Mouse (Mus musculus) forebrain, embryonic 13.5 days (tissue): ENCODE data around the gene Lysmd4. TPM values are rescaled to one million over a fixed set of nuclear protein-coding genes. Genes with fewer than 3 reads are reported as not detected.
A peak's percentile ranks its signal among the peaks of the same experiment; 100 is the strongest.

Experiments used
- ATAC-seq: fragments of 200-750 bp; cut with Nextera tagmentation; 2 replicates; pipeline ENCODE4 v1.8.0; 2017
- H3K27ac ChIP-seq: fragments of 300-500 bp; sonication (generic); 2 replicates; pipeline ENCODE4 v1.5.1; 2015; ENCODE audit warnings: inconsistent platforms, mild to moderate bottlenecking, moderate library complexity
- H3K27me3 ChIP-seq: fragments of 300-500 bp; sonication (generic); 2 replicates; pipeline ENCODE4 v1.6.1; 2015; ENCODE audit warnings: mild to moderate bottlenecking, inconsistent platforms
- H3K36me3 ChIP-seq: fragments of 300-500 bp; sonication (generic); 2 replicates; pipeline ENCODE4 v1.6.1; 2015; ENCODE audit warnings: mild to moderate bottlenecking, inconsistent platforms; ENCODE audit not compliant: poor library complexity, severe bottlenecking
- H3K4me1 ChIP-seq: fragments of 300-500 bp; sonication (generic); 2 replicates; pipeline ENCODE4 v1.6.1; 2015; ENCODE audit warnings: inconsistent platforms
- H3K4me2 ChIP-seq: fragments of 300-500 bp; sonication (generic); 2 replicates; pipeline ENCODE4 v1.6.1; 2015; ENCODE audit warnings: inconsistent platforms, mild to moderate bottlenecking, moderate library complexity
- H3K4me3 ChIP-seq: fragments of 300-500 bp; sonication (generic); 2 replicates; pipeline ENCODE4 v1.5.1; 2015; ENCODE audit warnings: mild to moderate bottlenecking, inconsistent platforms
- H3K9ac ChIP-seq: fragments of 300-500 bp; sonication (generic); 2 replicates; pipeline ENCODE4 v1.6.1; 2015; ENCODE audit warnings: mild to moderate bottlenecking, inconsistent platforms
- H3K9me3 ChIP-seq: fragments of 300-500 bp; sonication (generic); replicated peaks from 2 replicates; pipeline ENCODE4 v1.6.1; 2016; ENCODE audit warnings: inconsistent platforms
- WGBS: fragments of 180-500 bp; shearing (Covaris S2); methylation state at CpG from one replicate; pipeline ENCODE4 v1.1.7; 2015; 5-methylcytosine and 5-hydroxymethylcytosine counted together
- polyA plus RNA-seq: library from polyadenylated mRNA; unstranded; fragments of >200 nt; fragmentation: Nextera tagmentation; extraction: Ambion mirVana; gene quantifications from 2 replicates; pipeline ENCODE4 v1.2.1, GENCODE M21; 2015

The Lysmd4 gene
- polyA plus RNA-seq, 1 experiment from 2014 or later = 21.7 TPM

DNA sequence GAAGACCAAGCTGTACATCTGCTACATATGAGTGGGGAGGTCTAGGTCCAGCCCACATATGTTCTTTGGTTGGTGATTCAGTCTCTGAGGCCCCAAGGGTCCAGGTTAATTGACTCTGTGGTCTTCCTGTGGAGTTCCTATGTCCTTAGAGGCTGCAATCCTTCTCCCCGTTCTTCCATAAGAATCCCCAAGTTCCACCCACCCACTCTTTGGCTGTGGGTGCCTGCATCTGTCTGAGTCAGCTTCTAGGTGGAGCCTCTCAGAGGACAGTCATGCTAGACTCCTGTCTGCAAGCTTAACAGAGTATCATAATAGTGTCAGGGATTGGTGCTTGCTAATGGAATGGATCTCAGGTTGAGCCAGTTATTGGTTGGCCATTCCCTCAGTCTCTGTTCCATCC, 8.8 kb upstream of the Lysmd4 start:
- H3K9ac ChIP-seq = no peak overlapping the region
- no peak overlapping the region for H3K4me2 ChIP-seq
- no peak overlapping the region for H3K4me3 ChIP-seq
- no peaks in the 10 kb centered on the region for H3K9me3 ChIP-seq
- ATAC-seq = no peak
- H3K27ac ChIP-seq = no peak overlapping the region
- no peaks in the 10 kb centered on the region for H3K4me1 ChIP-seq
- WGBS = 89% methylated on average over 1 of the region's 1 CpGs
- no peaks in the 10 kb centered on the region for H3K27me3 ChIP-seq
- H3K36me3 ChIP-seq = no peaks in the 10 kb centered on the region

DNA sequence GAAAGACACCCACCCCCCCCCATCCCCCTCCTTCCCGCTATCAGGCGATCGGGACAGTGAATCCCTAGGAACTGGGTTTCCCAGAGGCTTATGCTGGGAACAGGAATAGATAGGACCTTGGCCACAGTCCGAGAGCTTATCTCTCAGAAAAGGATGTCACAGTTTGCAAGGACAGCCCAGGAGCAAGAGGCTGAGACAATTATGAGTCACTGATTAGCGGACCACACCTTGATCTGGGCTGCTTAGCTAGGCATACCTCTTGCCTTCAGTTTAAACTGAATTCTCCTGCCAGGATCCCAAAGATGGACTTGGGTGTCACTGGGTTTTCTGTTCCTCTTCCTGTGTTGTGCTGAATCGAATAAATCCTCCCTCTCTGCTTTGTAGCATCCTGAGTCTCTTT, 6.0 kb upstream of the Lysmd4 start:
- 82% methylated on average over 6 of the region's 6 CpGs for WGBS
- Histone ChIP-seq H3K9ac (no peak overlapping the region), H3K27ac (no peak overlapping the region), H3K4me3 (no peak overlapping the region), H3K4me2 (no peak overlapping the region), H3K9me3 (no peaks in the 10 kb centered on the region), H3K36me3 (no peaks in the 10 kb centered on the region), H3K27me3 (no peaks in the 10 kb centered on the region), H3K4me1 (no peaks in the 10 kb centered on the region)
- no peak for ATAC-seq

DNA sequence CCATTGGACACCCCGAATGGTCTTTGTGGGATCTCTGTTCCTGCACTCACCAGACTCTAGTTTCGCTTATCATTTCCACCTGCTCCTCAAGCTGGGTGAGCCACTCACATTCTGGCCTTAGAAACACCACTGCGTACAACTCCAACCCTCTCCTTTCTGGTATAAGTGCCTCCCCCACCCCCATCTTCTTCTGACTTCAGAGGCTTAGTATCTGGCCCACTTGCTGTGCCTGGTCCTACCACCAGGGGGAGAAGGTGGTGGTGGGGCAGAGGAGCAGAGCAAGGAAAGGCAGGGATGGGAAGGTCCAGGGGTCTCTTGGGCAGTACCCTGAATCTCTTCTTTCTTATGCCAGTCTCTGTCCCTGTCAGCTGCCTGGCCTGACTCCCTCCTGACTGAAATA, 5.3 kb upstream of the Lysmd4 start:
- H3K9ac ChIP-seq = no peak overlapping the region
- WGBS = 71% methylated on average over 3 of the region's 3 CpGs
- H3K4me3 ChIP-seq = no peak overlapping the region
- no peaks in the 10 kb centered on the region for H3K9me3 ChIP-seq
- no peak overlapping the region for H3K4me2 ChIP-seq
- no peak; the same call in 1 of the 2 replicates for ATAC-seq
- H3K27ac ChIP-seq = no peak overlapping the region
- no peaks in the 10 kb centered on the region for H3K36me3 ChIP-seq
- H3K4me1 ChIP-seq = peaks cover 6% of the 10 kb centered on the region; the same call in 1 of the 2 replicates
- H3K27me3 ChIP-seq = no peaks in the 10 kb centered on the region

DNA sequence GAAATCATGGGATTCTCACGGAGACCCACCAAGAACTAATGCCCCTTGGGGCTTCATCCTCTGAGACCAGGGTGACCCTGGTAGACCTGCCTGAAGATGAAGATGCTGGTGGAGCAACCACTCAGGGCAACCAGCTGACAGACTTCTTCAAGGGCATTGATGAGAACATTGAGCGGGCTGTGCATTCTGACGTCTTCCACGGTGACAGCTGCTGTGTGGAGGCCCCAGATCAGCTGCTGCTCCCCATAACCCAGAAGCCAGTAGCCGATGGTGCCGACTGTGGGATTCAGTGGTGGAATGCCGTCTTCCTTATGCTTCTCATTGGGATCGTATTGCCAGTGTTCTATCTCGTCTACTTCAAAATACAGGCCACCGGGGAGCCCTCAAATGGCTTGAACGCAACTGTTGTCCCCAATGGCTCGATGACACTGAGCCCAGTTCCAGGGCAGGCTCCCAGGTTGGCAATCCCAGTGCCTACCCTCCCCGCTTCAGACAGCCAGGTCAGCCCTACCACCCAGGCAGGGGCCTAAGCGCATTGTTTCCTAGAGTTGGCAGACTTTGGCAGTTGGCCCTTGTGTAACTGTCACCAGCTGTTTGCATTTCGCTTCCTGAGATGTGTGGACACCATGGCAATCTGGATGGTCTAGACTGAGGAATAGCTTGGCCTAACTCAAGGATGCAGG, 3.7 kb downstream of the Lysmd4 start:
- Histone ChIP-seq H3K27ac (no peak overlapping the region), H3K4me1 (peaks cover 30% of the 10 kb centered on the region), H3K4me2 (no peak overlapping the region), H3K9ac (no peak overlapping the region), H3K36me3 (peaks cover 23% of the 10 kb centered on the region), H3K4me3 (no peak overlapping the region), H3K9me3 (no peaks in the 10 kb centered on the region), H3K27me3 (no peaks in the 10 kb centered on the region)
- 93% methylated on average over 15 of the region's 15 CpGs for WGBS
- no peak for ATAC-seq

DNA sequence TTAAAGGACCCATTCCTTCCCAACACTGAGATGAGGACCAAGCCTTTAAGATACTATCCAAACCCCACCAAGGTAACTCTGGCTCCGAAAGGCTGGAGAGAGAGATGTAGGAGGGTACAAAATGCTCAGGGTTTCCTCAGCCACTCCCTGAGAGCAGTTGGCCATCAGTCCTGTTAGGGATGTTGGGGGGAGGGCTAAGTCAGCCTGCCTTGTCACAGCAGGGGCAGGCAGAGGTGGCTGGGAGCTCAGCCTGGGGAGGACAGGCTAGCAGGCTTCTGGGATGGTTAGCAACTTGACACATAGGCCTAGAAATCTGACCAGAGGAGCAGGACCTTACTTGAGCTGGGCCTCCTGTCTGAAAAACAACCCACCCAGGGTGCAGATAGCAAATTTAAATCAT, 5.2 kb downstream of the Lysmd4 start:
- no peak for ATAC-seq
- Histone ChIP-seq H3K4me2 (no peak overlapping the region), H3K36me3 (peaks cover 26% of the 10 kb centered on the region), H3K4me3 (no peak overlapping the region), H3K9me3 (no peaks in the 10 kb centered on the region), H3K27me3 (no peaks in the 10 kb centered on the region), H3K27ac (no peak overlapping the region), H3K9ac (no peak overlapping the region), H3K4me1 (peaks cover 23% of the 10 kb centered on the region)
- 100% methylated on average over 1 of the region's 1 CpGs for WGBS

DNA sequence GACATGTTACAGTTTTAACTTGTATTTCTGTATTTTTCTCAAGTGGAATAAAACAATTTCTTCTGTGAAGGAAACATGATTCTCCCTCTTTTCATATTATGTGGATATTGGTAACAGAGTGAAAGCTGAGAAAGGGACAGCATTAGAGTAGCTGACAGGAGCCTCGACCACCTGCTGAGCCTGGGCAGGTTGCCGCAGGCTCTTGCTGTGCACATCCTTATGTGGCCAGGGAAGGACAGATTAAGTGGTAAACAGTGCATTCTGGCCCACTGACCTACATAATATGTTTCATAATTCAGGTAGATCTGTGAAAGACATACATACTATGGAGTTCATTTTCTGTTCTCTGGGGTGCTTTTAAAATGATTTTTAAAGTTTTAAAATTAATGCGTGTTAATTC, 6.0 kb downstream of the Lysmd4 start:
- Histone ChIP-seq H3K36me3 (peaks cover 27% of the 10 kb centered on the region), H3K9ac (no peak overlapping the region), H3K4me3 (no peak overlapping the region), H3K27me3 (no peaks in the 10 kb centered on the region), H3K9me3 (no peaks in the 10 kb centered on the region), H3K27ac (no peak overlapping the region), H3K4me1 (peaks cover 17% of the 10 kb centered on the region), H3K4me2 (no peak overlapping the region)
- 71% methylated on average over 3 of the region's 3 CpGs for WGBS
- ATAC-seq = no peak

DNA sequence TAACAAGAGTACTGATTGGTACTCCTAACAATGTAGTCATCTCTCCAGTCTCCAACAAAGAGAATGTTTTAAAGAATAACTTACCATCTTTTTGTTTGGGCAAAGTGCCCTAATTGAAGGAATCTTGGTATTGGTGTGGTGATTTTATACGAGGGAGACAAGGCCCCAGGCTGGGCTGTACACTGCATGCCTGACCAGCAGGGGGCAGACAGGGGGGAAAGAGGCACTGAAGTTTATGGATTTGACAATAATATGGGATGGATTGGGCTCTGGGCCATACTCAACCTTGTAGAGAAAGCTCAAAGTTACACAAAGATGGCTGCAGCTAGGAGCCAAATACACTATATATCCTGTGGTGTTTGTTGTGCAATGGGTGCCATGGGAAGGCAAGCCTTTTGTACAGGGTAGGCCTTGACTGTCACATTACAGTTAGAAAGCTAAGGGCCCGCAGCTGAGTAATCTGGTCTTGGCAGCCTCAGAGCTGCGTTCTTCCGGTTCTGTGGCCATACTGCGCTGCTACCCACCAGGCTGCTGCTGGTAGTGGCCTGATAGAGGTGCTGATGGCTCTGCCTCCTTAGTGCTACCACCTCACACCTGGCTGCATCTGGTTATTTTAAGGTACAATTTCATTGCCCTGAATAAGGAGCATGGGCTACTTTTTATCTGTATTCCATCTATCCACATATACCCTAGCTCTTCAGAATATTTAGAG, 6.7 kb downstream of the Lysmd4 start:
- H3K36me3 ChIP-seq = peaks cover 27% of the 10 kb centered on the region
- no peaks in the 10 kb centered on the region for H3K9me3 ChIP-seq
- peak; percentile 52 for ATAC-seq
- H3K9ac ChIP-seq = no peak overlapping the region
- H3K4me1 ChIP-seq = peaks cover 10% of the 10 kb centered on the region
- no peak overlapping the region for H3K4me2 ChIP-seq
- no peaks in the 10 kb centered on the region for H3K27me3 ChIP-seq
- whole genome bisulfite sequencing = 80% methylated on average over 5 of the region's 5 CpGs
- H3K4me3 ChIP-seq = no peak overlapping the region
- 0 out of 2 replicates have a peak overlapping the region, but pooled peaks have one; percentile 16 for H3K27ac ChIP-seq

DNA sequence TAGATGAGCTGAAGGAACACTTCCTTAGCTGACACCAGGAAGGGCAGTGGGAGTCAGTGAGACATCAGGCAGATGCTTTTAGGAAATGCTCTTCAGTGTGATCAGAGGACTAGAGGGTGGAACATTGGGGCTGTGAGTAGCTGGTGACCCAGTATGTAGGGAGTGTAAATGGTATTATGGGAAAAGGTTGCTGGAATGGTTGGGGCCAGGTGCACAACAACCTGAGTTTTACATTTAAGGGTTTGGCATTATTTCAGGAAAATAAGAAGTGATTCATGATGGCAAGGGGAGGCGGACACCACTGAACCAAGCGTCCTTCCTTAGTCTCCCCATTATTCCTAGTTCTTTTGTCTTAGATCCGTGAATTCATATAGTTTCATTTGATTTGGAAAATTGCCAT, 7.4 kb downstream of the Lysmd4 start:
- 74% methylated on average over 3 of the region's 3 CpGs for WGBS
- ATAC-seq = 0 out of 2 replicates have a peak, but pooled peaks have one; percentile 5
- Histone ChIP-seq H3K4me2 (no peak overlapping the region), H3K9ac (no peak overlapping the region), H3K27me3 (no peaks in the 10 kb centered on the region), H3K27ac (peak overlapping the region; percentile 61; the same call in 1 of the 2 replicates), H3K36me3 (peaks cover 33% of the 10 kb centered on the region), H3K4me3 (no peak overlapping the region), H3K4me1 (peaks cover 10% of the 10 kb centered on the region), H3K9me3 (no peaks in the 10 kb centered on the region)

DNA sequence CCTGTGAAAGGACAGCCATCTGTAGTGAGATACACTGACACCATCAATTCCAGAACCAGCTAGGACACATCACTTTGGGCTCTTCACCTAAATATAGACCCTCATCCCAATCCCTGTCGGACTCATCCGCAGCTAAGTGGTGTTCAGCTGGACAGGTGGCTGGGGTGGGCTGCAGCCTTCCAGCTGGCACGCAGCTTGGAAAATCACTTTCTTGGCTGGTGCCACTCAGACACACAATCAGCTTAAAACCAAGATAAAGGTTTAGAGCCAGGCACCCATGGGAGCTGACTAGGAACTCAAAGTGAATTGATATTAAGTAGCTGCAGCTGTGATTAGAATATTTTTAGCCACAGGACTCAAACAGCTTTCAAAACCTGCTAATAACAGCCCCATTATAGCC, 7.9 kb downstream of the Lysmd4 start:
- H3K9ac ChIP-seq = no peak overlapping the region
- H3K4me1 ChIP-seq = peaks cover 10% of the 10 kb centered on the region
- WGBS = 73% methylated on average over 3 of the region's 3 CpGs
- no peak overlapping the region for H3K4me3 ChIP-seq
- no peak overlapping the region for H3K4me2 ChIP-seq
- no peaks in the 10 kb centered on the region for H3K27me3 ChIP-seq
- H3K9me3 ChIP-seq = no peaks in the 10 kb centered on the region
- peaks cover 38% of the 10 kb centered on the region for H3K36me3 ChIP-seq
- ATAC-seq = 0 out of 2 replicates have a peak, but pooled peaks have one; percentile 31
- peak overlapping the region; percentile 61 for H3K27ac ChIP-seq

DNA sequence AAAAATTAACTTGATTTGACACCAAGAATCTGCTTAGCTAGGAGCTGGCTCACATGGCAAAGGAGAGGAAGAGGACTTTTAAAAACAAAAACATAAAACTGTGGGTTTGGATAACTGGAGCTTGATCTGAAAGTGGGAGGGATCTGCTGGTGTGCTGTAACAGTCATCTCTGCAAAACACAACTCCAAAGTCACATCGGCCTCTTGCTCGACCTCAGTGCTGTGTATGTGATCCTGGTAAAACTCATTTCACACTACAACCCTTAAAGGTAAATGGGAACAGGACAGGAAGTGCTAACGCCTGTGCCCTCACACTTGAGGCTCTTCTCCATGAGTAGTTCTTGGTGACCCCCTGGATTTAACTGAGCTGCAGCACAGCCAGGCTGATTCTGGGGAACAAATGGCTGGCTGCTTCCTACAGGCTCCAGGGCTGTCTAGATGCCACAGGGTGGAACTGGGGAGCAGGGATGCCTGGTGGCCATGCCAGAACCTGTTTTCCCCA, 8.3 kb downstream of the Lysmd4 start:
- H3K27me3 ChIP-seq = no peaks in the 10 kb centered on the region
- ATAC-seq = 0 out of 2 replicates have a peak, but pooled peaks have one; percentile 3

DNA sequence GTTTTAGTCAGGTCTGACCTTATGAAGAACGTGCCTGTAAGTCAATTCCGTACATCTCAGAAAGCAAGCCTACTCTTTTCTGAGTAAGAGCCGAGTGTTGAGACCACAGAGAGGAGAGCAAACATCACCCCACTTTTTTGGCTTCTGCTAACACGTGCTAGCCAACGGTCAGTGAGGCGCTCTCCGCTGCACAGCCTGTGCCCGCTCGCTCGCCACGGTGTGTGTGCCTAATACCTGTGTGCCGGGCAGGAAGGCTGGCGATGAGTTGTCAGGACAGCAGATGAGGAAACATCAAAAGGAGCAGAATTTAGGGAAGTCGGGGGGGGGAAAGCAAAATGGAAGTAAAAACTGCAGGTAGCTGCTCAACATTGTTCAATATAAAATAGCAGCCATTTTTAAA, 10.2 kb downstream of the Lysmd4 start:
- Histone ChIP-seq H3K4me1 (peaks cover 10% of the 10 kb centered on the region), H3K4me2 (no peak overlapping the region), H3K36me3 (peaks cover 34% of the 10 kb centered on the region), H3K4me3 (no peak overlapping the region), H3K9ac (no peak overlapping the region), H3K27me3 (no peaks in the 10 kb centered on the region), H3K9me3 (no peaks in the 10 kb centered on the region), H3K27ac (no peak overlapping the region)
- WGBS = 94% methylated on average over 14 of the region's 14 CpGs
- no peak for ATAC-seq

More for the DNA sequence above, 8.3 kb downstream of the Lysmd4 start:
- Histone ChIP-seq H3K4me2 (no peak overlapping the region), H3K9me3 (no peaks in the 10 kb centered on the region), H3K4me1 (peaks cover 10% of the 10 kb centered on the region), H3K4me3 (no peak overlapping the region), H3K9ac (no peak overlapping the region), H3K36me3 (peaks cover 41% of the 10 kb centered on the region), H3K27ac (peak overlapping the region; percentile 51; the same call in 1 of the 2 replicates)
- WGBS = 86% methylated on average over 3 of the region's 3 CpGs

DNA sequence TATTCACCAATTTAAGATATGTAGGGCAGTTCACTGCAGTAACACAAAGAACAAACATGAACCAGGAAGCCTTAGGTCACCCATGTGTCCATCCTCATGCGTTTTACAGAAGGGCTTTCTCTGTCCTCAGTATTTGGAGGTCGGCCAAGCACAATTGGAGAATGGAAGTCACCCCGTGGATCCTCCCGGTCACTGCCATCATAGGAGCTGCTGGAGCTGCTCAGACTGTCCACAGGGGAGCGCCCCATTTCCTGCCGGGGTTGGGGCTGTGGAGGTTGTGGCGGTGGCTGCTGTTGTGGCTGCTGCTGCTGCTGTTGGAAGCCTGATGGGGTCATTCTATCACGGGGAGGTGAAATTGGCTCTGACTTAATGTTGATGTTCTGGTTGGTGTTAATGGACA, 12.5 kb downstream of the Lysmd4 start:
- peaks cover 10% of the 10 kb centered on the region for H3K4me1 ChIP-seq
- no peak overlapping the region for H3K4me2 ChIP-seq
- no peaks in the 10 kb centered on the region for H3K27me3 ChIP-seq
- peaks cover 43% of the 10 kb centered on the region for H3K36me3 ChIP-seq
- H3K9ac ChIP-seq = no peak overlapping the region
- no peak overlapping the region for H3K27ac ChIP-seq
- ATAC-seq = no peak
- H3K4me3 ChIP-seq = no peak overlapping the region
- WGBS = 83% methylated on average over 8 of the region's 8 CpGs
- H3K9me3 ChIP-seq = no peaks in the 10 kb centered on the region
